Mouse (Mus musculus): ENCODE data around the gene Pde6g. TPM values are rescaled to one million over a fixed set of nuclear protein-coding genes. Genes with fewer than 3 reads are reported as not detected.
A peak's percentile ranks its signal among the peaks of the same experiment; 100 is the strongest.

Gene Pde6g
- polyA plus RNA-seq, 1 experiment from 2014 or later, result not detected

DNA sequence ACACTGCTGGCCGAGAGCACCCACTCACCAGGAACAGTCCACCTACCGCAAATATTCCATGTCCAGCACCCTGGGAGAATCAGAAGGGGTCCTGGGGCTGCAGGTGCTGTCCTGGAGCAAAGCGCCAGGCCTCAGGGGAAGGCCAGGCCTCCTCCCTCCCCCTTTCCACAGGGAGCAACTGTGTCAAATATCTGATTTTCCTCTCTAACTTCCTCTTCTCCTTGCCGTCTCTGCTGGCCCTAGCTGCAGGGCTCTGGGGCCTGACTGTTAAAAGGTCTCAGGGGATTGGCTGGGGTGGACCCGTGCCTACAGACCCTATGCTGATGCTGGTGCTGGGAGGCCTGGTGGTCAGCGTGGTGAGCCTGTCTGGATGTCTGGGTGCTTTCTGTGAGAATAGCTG lies 9.2 kb downstream of the Pde6g start:
- no peaks in the 10 kb centered on the region for H3K4me1 ChIP-seq (ENCODE audit: control insufficient read depth, insufficient read depth, low read length)
- H3K9ac ChIP-seq (replicated peaks; ENCODE audit: low read length), result no peak overlapping the region
- no peaks in the 10 kb centered on the region for H3K27me3 ChIP-seq (ENCODE audit: control insufficient read depth, insufficient read depth, low read length)
- ATAC-seq (ENCODE audit: low FRiP score, low TSS enrichment), result no peak
- H3K36me3 ChIP-seq (ENCODE audit: control insufficient read depth, insufficient read depth, low read length), result no peaks in the 10 kb centered on the region
- H3K9me3 ChIP-seq (ENCODE audit: control insufficient read depth, low read length), result no peaks in the 10 kb centered on the region
- WGBS, result 70% methylated on average over 6 of the region's 6 CpGs
- no peak overlapping the region for H3K4me3 ChIP-seq (replicated peaks; ENCODE audit: low read depth, low read length)
- no peak overlapping the region for H3K4me2 ChIP-seq (ENCODE audit: low read length)
- H3K27ac ChIP-seq (replicated peaks; ENCODE audit: low read depth, low read length), result no peak overlapping the region
- no peak for DNase-seq

DNA sequence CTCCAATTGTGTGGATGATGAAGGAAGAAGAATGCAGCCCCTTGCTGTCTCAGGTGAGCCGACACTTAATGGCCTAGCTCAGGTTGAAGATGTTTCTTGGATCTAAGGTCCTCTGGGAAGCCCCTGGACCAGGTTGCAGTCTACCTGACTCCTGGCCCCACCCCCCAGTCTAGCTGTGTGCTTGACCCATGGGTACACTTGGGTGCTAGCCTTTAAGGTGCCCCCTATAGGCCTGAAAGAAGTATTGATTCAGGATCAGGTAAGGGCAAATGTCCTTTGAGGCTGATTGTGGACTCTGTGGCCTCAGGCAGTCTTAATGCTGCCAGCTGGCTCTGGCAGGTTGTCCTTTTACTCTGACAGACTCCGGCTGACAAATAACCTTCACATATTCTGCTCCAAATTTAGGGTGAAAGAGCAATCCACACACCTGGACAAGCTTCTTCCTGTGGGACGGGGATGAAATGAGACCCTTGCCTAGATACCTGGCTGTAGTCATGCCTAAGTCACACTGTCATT lies 10.5 kb downstream of the Pde6g start:
- no peaks in the 10 kb centered on the region for H3K4me1 ChIP-seq (ENCODE audit: control insufficient read depth, insufficient read depth, low read length)
- H3K27ac ChIP-seq (replicated peaks; ENCODE audit: low read depth, low read length), result no peak overlapping the region
- H3K36me3 ChIP-seq (ENCODE audit: control insufficient read depth, insufficient read depth, low read length), result no peaks in the 10 kb centered on the region
- no peaks in the 10 kb centered on the region for H3K27me3 ChIP-seq (ENCODE audit: control insufficient read depth, insufficient read depth, low read length)
- ATAC-seq (ENCODE audit: low FRiP score, low TSS enrichment), result no peak
- no peak overlapping the region for H3K4me2 ChIP-seq (ENCODE audit: low read length)
- WGBS, result 91% methylated on average over 3 of the region's 3 CpGs
- H3K9ac ChIP-seq (replicated peaks; ENCODE audit: low read length), result no peak overlapping the region
- H3K9me3 ChIP-seq (ENCODE audit: control insufficient read depth, low read length), result no peaks in the 10 kb centered on the region
- no peak overlapping the region for H3K4me3 ChIP-seq (replicated peaks; ENCODE audit: low read depth, low read length)
- no peak for DNase-seq

DNA sequence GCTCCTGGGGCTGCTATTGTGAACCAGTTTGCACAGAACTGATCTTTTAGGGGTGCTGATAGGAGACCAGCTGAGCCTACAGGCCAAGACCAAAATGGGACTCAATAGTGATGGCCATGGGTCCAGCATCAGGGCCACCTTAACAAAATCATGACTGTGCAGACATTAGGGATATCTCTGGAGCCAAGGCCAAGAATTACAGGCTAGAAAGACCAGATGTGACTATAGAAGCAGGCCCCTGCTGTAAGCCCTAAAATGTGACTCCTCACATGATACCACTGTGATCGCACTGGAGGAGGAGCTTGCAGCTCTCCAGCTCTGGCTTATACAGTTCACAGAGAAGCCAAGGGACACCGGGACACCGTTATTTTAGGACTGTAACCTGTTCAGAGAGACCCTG lies 11.0 kb downstream of the Pde6g start, which contains the start of gene Tspan10:
Gene Tspan10, plus strand, starts transcription at position 301 of the 400 bp plus-strand sequence.
- WGBS, result 95% methylated on average over 3 of the region's 3 CpGs

DNA sequence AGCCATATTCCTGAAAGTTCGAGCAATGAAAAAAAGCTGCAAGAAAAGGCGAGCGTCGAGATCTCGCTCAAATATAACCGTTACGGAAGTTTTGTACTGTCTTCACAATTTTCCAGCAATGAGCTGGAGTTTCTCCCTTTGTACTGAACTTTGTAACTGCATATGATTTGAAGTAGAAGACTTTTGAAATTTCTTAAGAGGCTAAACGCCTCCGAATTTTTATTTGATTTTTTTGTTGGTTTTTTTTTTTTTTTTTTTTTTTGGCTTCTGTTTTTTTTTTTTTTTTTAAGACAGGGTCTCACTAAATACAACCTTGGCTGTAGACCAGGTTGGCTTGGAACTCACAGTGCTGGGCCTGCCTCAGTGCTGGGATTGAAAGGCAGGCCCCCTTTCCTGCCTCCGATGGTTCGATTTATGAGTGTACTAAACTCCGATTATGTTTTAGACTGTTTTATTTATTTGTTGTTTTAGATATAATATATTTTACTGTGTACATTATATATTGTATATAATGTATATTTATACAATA lies 15.4 kb downstream of the Pde6g start:
- Histone ChIP-seq H3K9ac (replicated peaks; ENCODE audit: low read length) (peak overlapping the region; percentile 92; the same call in 1 of the 2 replicates), H3K4me1 (ENCODE audit: control insufficient read depth, insufficient read depth, low read length) (peaks cover 11% of the 10 kb centered on the region), H3K4me3 (replicated peaks; ENCODE audit: low read depth, low read length) (peak overlapping the region; percentile 96), H3K27ac (replicated peaks; ENCODE audit: low read depth, low read length) (no peak overlapping the region), H3K4me2 (ENCODE audit: low read length) (peak overlapping the region; percentile 95), H3K27me3 (ENCODE audit: control insufficient read depth, insufficient read depth, low read length) (no peaks in the 10 kb centered on the region), H3K36me3 (ENCODE audit: control insufficient read depth, insufficient read depth, low read length) (peaks cover 24% of the 10 kb centered on the region), H3K9me3 (ENCODE audit: control insufficient read depth, low read length) (no peaks in the 10 kb centered on the region)
- DNase-seq (no peak), ATAC-seq (ENCODE audit: low FRiP score, low TSS enrichment) (no peak)
- 29% methylated on average over 12 of the region's 12 CpGs for WGBS

More for the DNA sequence above, 11.0 kb downstream of the Pde6g start, which contains the start of gene Tspan10:
- no peaks in the 10 kb centered on the region for H3K4me1 ChIP-seq (ENCODE audit: control insufficient read depth, insufficient read depth, low read length)
- no peak within 1 kb of the TSS for H3K27ac ChIP-seq (replicated peaks; ENCODE audit: low read depth, low read length)
- no peak for DNase-seq
- no peaks in the 10 kb centered on the region for H3K9me3 ChIP-seq (ENCODE audit: control insufficient read depth, low read length)
- no peak for ATAC-seq (ENCODE audit: low FRiP score, low TSS enrichment)
- no peak within 1 kb of the TSS for H3K4me2 ChIP-seq (ENCODE audit: low read length)
- H3K4me3 ChIP-seq (replicated peaks; ENCODE audit: low read depth, low read length), result no peak within 1 kb of the TSS
- H3K27me3 ChIP-seq (ENCODE audit: control insufficient read depth, insufficient read depth, low read length), result no peaks in the 10 kb centered on the region
- no peak within 1 kb of the TSS for H3K9ac ChIP-seq (replicated peaks; ENCODE audit: low read length)
- no peaks in the 10 kb centered on the region for H3K36me3 ChIP-seq (ENCODE audit: control insufficient read depth, insufficient read depth, low read length)

DNA sequence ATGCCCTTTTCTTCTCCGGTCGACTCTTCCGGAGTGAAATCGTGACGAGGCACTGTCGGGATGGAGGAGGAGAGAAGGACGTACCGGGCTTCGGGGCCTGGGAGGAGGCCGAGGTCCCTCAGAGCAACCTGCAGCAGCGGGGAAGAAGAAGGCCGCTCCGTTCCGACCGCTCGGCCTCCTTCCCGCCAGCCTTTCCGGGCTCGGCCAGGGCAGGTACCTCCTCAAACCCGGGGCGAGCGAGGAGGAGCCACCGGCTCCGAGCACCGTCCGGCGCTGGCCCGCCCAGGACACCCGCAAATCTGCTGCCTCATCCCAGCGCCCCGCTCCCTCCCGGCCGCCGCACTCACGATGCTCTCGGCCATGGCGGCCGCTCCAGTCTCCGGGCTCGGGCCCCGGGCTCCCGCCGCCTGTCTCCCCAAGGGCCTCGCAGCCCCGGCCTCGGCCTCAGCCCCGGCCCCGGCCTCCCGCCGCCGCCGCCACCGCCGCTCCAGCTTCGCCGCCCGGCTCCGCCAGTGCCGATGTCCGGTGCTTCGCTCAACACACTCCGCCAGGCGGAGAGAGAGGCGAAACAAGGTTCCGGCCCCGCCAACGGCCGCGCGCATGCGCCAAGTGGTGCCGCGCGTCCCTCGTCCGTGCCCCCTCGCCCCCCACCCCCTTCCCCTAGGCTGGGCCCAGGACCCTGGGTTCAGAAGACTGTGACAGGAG lies 16.0 kb downstream of the Pde6g start, which contains the start of gene Nploc4:
Gene Nploc4, minus strand, starts transcription at position 557 of the 705 bp plus-strand sequence.
- Histone ChIP-seq H3K9ac (replicated peaks; ENCODE audit: low read length) (peak within 1 kb of the TSS; percentile 92), H3K4me3 (replicated peaks; ENCODE audit: low read depth, low read length) (peak within 1 kb of the TSS; percentile 96), H3K9me3 (ENCODE audit: control insufficient read depth, low read length) (no peaks in the 10 kb centered on the region), H3K4me2 (ENCODE audit: low read length) (peak within 1 kb of the TSS; percentile 95), H3K36me3 (ENCODE audit: control insufficient read depth, insufficient read depth, low read length) (peaks cover 30% of the 10 kb centered on the region), H3K27ac (replicated peaks; ENCODE audit: low read depth, low read length) (peak within 1 kb of the TSS; percentile 74), H3K27me3 (ENCODE audit: control insufficient read depth, insufficient read depth, low read length) (no peaks in the 10 kb centered on the region), H3K4me1 (ENCODE audit: control insufficient read depth, insufficient read depth, low read length) (peaks cover 11% of the 10 kb centered on the region)
- under 1% methylated on average over 77 of the region's 77 CpGs for WGBS
- ATAC-seq (ENCODE audit: low FRiP score, low TSS enrichment) (peak; percentile 77), DNase-seq (peak; percentile 94)

DNA sequence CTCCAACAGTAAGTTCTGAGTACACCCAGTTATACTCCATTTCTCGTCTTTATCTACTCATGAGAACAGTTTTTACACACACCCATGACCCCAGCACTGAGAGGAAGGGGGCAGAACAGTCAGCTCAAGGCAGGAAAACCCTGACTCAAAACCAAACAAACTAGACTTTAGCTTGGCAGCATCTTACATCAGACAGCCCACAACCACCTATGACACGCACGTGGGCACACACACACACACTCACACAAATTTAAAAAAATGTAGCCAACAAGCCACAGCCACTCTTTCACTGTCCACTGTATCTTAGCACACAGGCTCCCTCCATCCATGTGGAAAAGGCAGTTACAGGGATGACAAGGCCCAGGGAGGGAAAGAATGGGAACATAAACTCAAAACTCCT lies 26.6 kb downstream of the Pde6g start:
- no peak overlapping the region for H3K27ac ChIP-seq (replicated peaks; ENCODE audit: low read depth, low read length)
- H3K4me2 ChIP-seq (ENCODE audit: low read length), result no peak overlapping the region
- H3K9me3 ChIP-seq (ENCODE audit: control insufficient read depth, low read length), result no peaks in the 10 kb centered on the region
- no peak overlapping the region for H3K4me3 ChIP-seq (replicated peaks; ENCODE audit: low read depth, low read length)
- no peaks in the 10 kb centered on the region for H3K27me3 ChIP-seq (ENCODE audit: control insufficient read depth, insufficient read depth, low read length)
- DNase-seq, result no peak
- ATAC-seq (ENCODE audit: low FRiP score, low TSS enrichment), result no peak
- H3K36me3 ChIP-seq (ENCODE audit: control insufficient read depth, insufficient read depth, low read length), result peaks cover 83% of the 10 kb centered on the region
- no peak overlapping the region for H3K9ac ChIP-seq (replicated peaks; ENCODE audit: low read length)
- WGBS, result 98% methylated on average over 3 of the region's 3 CpGs
- no peaks in the 10 kb centered on the region for H3K4me1 ChIP-seq (ENCODE audit: control insufficient read depth, insufficient read depth, low read length)

DNA sequence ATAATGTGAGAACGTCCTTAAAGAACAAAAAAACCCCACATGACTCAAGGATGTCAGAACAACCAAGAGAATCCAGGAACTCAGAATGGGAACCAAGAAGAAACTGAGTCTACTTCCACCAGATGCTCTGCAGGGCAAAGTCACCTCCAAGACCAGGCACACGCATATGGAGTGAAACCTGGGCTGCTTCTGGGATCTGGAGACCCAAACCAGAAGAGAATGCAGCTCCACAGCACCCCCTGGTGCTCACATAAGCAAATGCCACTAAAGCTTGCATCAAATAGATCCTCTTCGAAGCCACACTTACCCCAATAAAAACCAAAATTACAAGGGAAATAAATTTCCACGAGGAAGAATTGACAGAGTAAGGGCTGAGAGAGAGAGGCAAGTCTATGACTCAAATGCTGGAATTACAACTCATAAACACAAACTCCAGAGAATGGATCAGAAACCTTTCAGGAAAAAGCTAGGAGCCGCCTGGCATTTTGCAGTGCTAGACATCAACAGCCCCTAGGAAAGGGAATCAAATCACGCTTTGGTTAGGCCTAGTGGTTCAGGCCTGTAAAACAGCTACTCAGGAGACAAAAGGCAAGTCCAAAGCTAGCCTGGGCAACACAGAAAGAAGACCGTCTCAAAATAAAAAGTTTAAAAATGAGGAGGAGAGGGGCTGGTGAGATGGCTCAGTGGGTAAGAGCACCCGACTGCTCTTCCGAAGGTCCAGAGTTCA lies 29.6 kb downstream of the Pde6g start:
- Histone ChIP-seq H3K27ac (replicated peaks; ENCODE audit: low read depth, low read length) (no peak overlapping the region), H3K36me3 (ENCODE audit: control insufficient read depth, insufficient read depth, low read length) (peaks cover 88% of the 10 kb centered on the region)

DNA sequence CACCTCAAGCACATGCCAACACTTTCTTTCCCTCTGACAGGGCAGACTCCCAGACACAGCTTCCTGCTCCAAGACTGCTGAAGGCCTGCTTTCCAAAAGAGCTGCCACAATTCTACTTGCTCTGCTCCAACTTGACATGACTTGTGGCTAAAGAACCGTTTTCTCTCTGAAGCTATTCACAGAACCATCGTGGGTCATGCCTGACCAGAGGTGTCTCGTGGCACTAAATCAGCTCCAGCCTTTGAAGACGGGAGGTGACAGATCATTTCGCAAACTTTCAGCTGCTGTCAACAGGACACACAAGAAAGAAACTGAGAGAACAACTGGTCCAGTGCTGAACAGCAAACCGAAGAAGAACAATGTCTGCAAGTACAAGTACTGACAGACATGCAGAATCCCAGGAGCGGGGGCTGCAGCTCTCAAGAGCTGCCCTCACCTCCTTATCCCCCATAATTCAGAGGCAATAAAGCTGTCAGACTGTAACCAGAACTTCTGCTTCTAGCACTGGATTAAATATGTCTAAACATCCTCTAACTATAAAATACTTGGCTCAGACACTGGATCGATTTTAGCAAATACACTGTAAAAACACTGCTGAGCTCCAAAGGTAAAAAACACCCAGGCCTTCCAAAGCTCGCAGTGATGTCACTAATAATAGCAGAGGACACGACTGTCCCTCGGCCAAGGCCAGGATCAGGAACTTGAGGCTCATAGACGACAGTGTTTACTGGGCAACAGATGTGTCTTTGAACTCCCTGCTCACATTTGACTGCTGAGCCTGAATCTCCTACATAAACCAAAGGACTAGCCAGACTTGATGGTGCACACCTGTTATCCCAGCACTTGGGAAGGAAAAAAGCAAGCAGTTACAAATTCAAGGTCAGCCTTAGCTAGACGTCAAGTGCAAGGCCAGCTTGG lies 30.4 kb downstream of the Pde6g start:
- Histone ChIP-seq H3K9ac (replicated peaks; ENCODE audit: low read length) (no peak overlapping the region), H3K4me1 (ENCODE audit: control insufficient read depth, insufficient read depth, low read length) (no peaks in the 10 kb centered on the region), H3K36me3 (ENCODE audit: control insufficient read depth, insufficient read depth, low read length) (peaks cover 88% of the 10 kb centered on the region), H3K27me3 (ENCODE audit: control insufficient read depth, insufficient read depth, low read length) (no peaks in the 10 kb centered on the region), H3K4me2 (ENCODE audit: low read length) (no peak overlapping the region), H3K9me3 (ENCODE audit: control insufficient read depth, low read length) (no peaks in the 10 kb centered on the region), H3K4me3 (replicated peaks; ENCODE audit: low read depth, low read length) (no peak overlapping the region), H3K27ac (replicated peaks; ENCODE audit: low read depth, low read length) (no peak overlapping the region)
- WGBS, result 93% methylated on average over 13 of the region's 13 CpGs
- no peak for DNase-seq
- no peak for ATAC-seq (ENCODE audit: low FRiP score, low TSS enrichment)

More for the DNA sequence above, 29.6 kb downstream of the Pde6g start:
- H3K27me3 ChIP-seq (ENCODE audit: control insufficient read depth, insufficient read depth, low read length), result no peaks in the 10 kb centered on the region
- DNase-seq (peak; percentile 86), ATAC-seq (ENCODE audit: low FRiP score, low TSS enrichment) (no peak)
- H3K4me2 ChIP-seq (ENCODE audit: low read length), result no peak overlapping the region
- WGBS, result 70% methylated on average over 9 of the region's 9 CpGs
- no peaks in the 10 kb centered on the region for H3K9me3 ChIP-seq (ENCODE audit: control insufficient read depth, low read length)
- H3K4me3 ChIP-seq (replicated peaks; ENCODE audit: low read depth, low read length), result no peak overlapping the region
- no peak overlapping the region for H3K9ac ChIP-seq (replicated peaks; ENCODE audit: low read length)
- H3K4me1 ChIP-seq (ENCODE audit: control insufficient read depth, insufficient read depth, low read length), result no peaks in the 10 kb centered on the region

All from midbrain, embryonic 14.5 days (tissue).